Mouse (Mus musculus) neutrophil, adult 83 days (primary cell): ENCODE results near the gene Slc25a17. TPM values are rescaled to one million over a fixed set of nuclear protein-coding genes. Genes with fewer than 3 reads are reported as not detected.

ENCODE experiments used
- total RNA-seq, 2 experiments: library from RNA; stranded (reverse); gene quantifications; one replicate each; pipeline ENCODE4 v1.2.4; 2023

The Slc25a17 gene
- 10 to 100 TPM; 24.3 to 25.5 TPM for total RNA-seq

GRCm38 (mm10) chr15:81360345-81361021 is at the start of gene Slc25a17:
Slc25a17 (minus strand) TSS chr15:81360812.

GRCm38 (mm10) chr15:81408199-81408598 is 47.6 kb upstream of the Slc25a17 start, which contains the start of gene Dnajb7:
Dnajb7 (minus strand) TSS chr15:81408299.

GRCm38 (mm10) chr15:81399638-81400315 is 39.2 kb upstream of the Slc25a17 start, which contains the start of the genes St13 and Xpnpep3:
St13 (minus strand) TSS chr15:81400077.
Xpnpep3 (plus strand) TSS chr15:81400138.

Other genes starting within 250 kb of the Slc25a17 start
- gene Mrtfa, start 170.1 kb downstream of the Slc25a17 start, total RNA-seq, result 100 to 1,000 TPM; 191 to 216 TPM
- not detected for gene Mchr1, start 125.3 kb downstream of the Slc25a17 start, total RNA-seq
- 10 to 100 TPM; 43.0 to 50.3 TPM for gene St13, start 39.3 kb upstream of the Slc25a17 start, total RNA-seq
- gene Xpnpep3, start 39.3 kb upstream of the Slc25a17 start, total RNA-seq, result 10 to 100 TPM in 1 of 2 experiments, 1 to 10 TPM in 1; 9.3 to 10.5 TPM
- gene Dnajb7, start 47.5 kb upstream of the Slc25a17 start, total RNA-seq, result not detected
- gene Rbx1, start 105.5 kb upstream of the Slc25a17 start, total RNA-seq, result 10 to 100 TPM; 67.8 to 80.5 TPM
- gene Ep300, start 224.5 kb upstream of the Slc25a17 start, total RNA-seq, result 100 to 1,000 TPM; 162 to 181 TPM